Mouse (Mus musculus) MEL (cell line): ENCODE measurements around the gene Gm29776. TPM values are rescaled to one million over a fixed set of nuclear protein-coding genes. Genes with fewer than 3 reads are reported as not detected.

Source experiments
- DNase-seq: peaks from one replicate; pipeline ENCODE4 v3.0.0; 2011; ENCODE audit warnings: low read depth, low spot score
- H3K27ac ChIP-seq: 2 replicates; pipeline ENCODE4 v1.5.1; 2012; ENCODE audit warnings: low read depth, mild to moderate bottlenecking, control low read depth, low read length, moderate library complexity; ENCODE audit not compliant: control insufficient read depth
- H3K27me3 ChIP-seq, 2 experiments: fragments of 150-350 bp in 1 of 2; sonication (generic) in 1 of 2; 2 replicates each; pipeline ENCODE4 v1.6.1; 2012; ENCODE audit warnings: low read length in 2 of 2, mild to moderate bottlenecking in 2 of 2, improper control_type of control experiment in 1 of 2, moderate library complexity in 1 of 2; ENCODE audit not compliant: insufficient read depth in 2 of 2, control insufficient read depth in 1 of 2
- H3K36me3 ChIP-seq, 2 experiments: 2 replicates each; pipeline ENCODE4 v1.6.1; 2012 to 2014; ENCODE audit warnings: low read length in 2 of 2, improper control_type of control experiment in 1 of 2, inconsistent platforms in 1 of 2, mild to moderate bottlenecking in 1 of 2; ENCODE audit not compliant: insufficient read depth in 2 of 2, control insufficient read depth in 1 of 2
- H3K4me1 ChIP-seq, 2 experiments: fragments of 150-350 bp in 1 of 2; sonication (generic) in 1 of 2; 2 replicates each; pipeline ENCODE4 v1.6.1; 2012; ENCODE audit warnings: low read length in 2 of 2, improper control_type of control experiment in 1 of 2, mild to moderate bottlenecking in 1 of 2; ENCODE audit not compliant: insufficient read depth in 2 of 2, control insufficient read depth in 1 of 2
- H3K4me3 ChIP-seq, 2 experiments: fragments of 150-350 bp in 1 of 2; sonication (generic) in 1 of 2; 2 replicates each; pipeline ENCODE4 v1.5.1; 2012; ENCODE audit warnings: low read depth in 2 of 2, low read length in 2 of 2, mild to moderate bottlenecking in 2 of 2, moderate library complexity in 2 of 2, control low read depth in 1 of 2, improper control_type of control experiment in 1 of 2; ENCODE audit not compliant: control insufficient read depth in 1 of 2, insufficient read depth in 1 of 2
- H3K79me2 ChIP-seq: 2 replicates; pipeline ENCODE4 v1.6.1; 2012; ENCODE audit warnings: mild to moderate bottlenecking, low read length, moderate library complexity; ENCODE audit not compliant: control insufficient read depth, poor library complexity, insufficient read depth
- H3K9ac ChIP-seq: 2 replicates; pipeline ENCODE4 v1.6.1; 2012; ENCODE audit warnings: low read depth, mild to moderate bottlenecking, control low read depth, low read length, moderate library complexity; ENCODE audit not compliant: control insufficient read depth, poor library complexity, severe bottlenecking
- H3K9me3 ChIP-seq: fragments of 150-350 bp; sonication (generic); replicated peaks from 2 replicates; pipeline ENCODE4 v1.6.1; 2012; ENCODE audit warnings: mild to moderate bottlenecking, low read length, improper control_type of control experiment, moderate library complexity; ENCODE audit not compliant: insufficient read depth
- BHLHE40 ChIP-seq: IDR thresholded peaks from 2 replicates; pipeline ENCODE4 v1.6.1; 2012; ENCODE audit warnings: low read depth, mild to moderate bottlenecking, inconsistent platforms, low read length, improper control_type of control experiment, borderline replicate concordance
- MAFK ChIP-seq: IDR thresholded peaks from 2 replicates; pipeline ENCODE4 v1.6.1; 2011; ENCODE audit warnings: low read depth, mild to moderate bottlenecking, low read length, improper control_type of control experiment, borderline replicate concordance
- MAX ChIP-seq: IDR thresholded peaks from 2 replicates; pipeline ENCODE4 v1.6.1; 2011; ENCODE audit warnings: low read length, improper control_type of control experiment
- MAZ ChIP-seq: IDR thresholded peaks from 2 replicates; pipeline ENCODE4 v1.6.1; 2012; ENCODE audit warnings: low read depth, mild to moderate bottlenecking, inconsistent platforms, low read length, improper control_type of control experiment
- NRF1 ChIP-seq: IDR thresholded peaks from 2 replicates; pipeline ENCODE4 v1.6.1; 2014; ENCODE audit warnings: low read depth, mild to moderate bottlenecking, inconsistent platforms, low read length, improper control_type of control experiment, moderate library complexity; ENCODE audit not compliant: poor library complexity, insufficient read depth, severe bottlenecking
- RCOR1 ChIP-seq: IDR thresholded peaks from 2 replicates; pipeline ENCODE4 v1.6.1; 2012; ENCODE audit warnings: low read depth, mild to moderate bottlenecking, inconsistent platforms, low read length, improper control_type of control experiment
- SIN3A ChIP-seq: IDR thresholded peaks from 2 replicates; pipeline ENCODE4 v1.6.1; 2012; ENCODE audit warnings: low read length, improper control_type of control experiment, inconsistent platforms
- TAL1 ChIP-seq: IDR thresholded peaks from 2 replicates; pipeline ENCODE4 v1.6.1; 2012; ENCODE audit warnings: mild to moderate bottlenecking, inconsistent platforms, low read length, moderate library complexity, mixed read lengths
- TCF12 ChIP-seq: IDR thresholded peaks from 2 replicates; pipeline ENCODE4 v1.6.1; 2014; ENCODE audit warnings: low read depth, mild to moderate bottlenecking, inconsistent platforms, low read length, improper control_type of control experiment, moderate library complexity
- polyA plus RNA-seq, 2 experiments: library from polyadenylated mRNA; stranded (reverse) in 1 of 2; unstranded in 1 of 2; fragments of >175 nt in 1 of 2; fragments of >200 nt in 1 of 2; gene quantifications; 2 replicates each; pipeline versions ENCODE4 v1.2.1 to v1.2.4; 2012; ENCODE audit warnings: low replicate concordance in 2 of 2, low read depth in 1 of 2; ENCODE audit not compliant: insufficient read length in 2 of 2, insufficient read depth in 1 of 2, missing spikeins in 1 of 2
- total RNA-seq: library from RNA; depleted of rRNA; stranded (reverse); fragments of 300-350 nt; gene quantifications from 2 replicates; pipeline ENCODE4 v1.2.3, GENCODE M21; 2012; rRNA removed

Gene Gm29776
- total and polyA plus RNA-seq, 3 experiments: not detected

DNA sequence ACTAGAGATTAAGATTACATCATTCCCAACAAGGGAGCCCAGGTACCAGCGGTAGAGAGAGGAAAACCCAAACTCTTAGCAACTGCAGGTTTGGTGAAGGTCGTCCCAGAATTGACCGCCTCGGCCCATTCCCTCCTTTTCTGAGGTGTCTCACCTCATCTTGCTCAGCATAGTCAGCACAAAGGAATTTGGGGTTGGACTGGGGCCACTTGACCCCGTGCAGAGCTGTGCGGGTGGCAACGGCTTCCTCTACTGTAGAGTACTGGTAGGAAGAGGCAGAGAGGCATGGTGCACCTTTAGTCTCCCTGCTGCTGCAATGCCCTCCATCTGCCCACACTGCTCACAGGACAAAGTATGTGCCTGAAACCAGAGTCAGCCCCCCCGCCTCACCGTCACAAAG lies 54.3 kb downstream of the Gm29776 start (continued):
- TF ChIP-seq MAX (no peak), SIN3A (no peak)

GRCm38 (mm10) chr14:54643011-54643410 lies 55.6 kb downstream of the Gm29776 start:
- no peak overlapping the region for H3K9ac ChIP-seq
- H3K36me3 ChIP-seq: peaks cover 3 to 6% of the 10 kb centered on the region in 2 experiments; a peak in 3 of 4 replicates
- TF ChIP-seq TAL1: no peak
- no peak for TF ChIP-seq RCOR1
- no peak for TF ChIP-seq MAZ
- no peak for TF ChIP-seq NRF1
- TF ChIP-seq TCF12: peak; percentile 10; the same call in 1 of the 2 replicates
- no peak for TF ChIP-seq MAFK
- no peak for TF ChIP-seq BHLHE40
- TF ChIP-seq, all 39 proteins: peak for 1
- H3K79me2 ChIP-seq: no peaks in the 10 kb centered on the region; the same call in 1 of the 2 replicates
- no peaks in the 10 kb centered on the region for H3K27me3 ChIP-seq
- peak; percentile 38 for DNase-seq
- H3K4me3 ChIP-seq: no peak overlapping the region
- peak overlapping the region; percentile 44 for H3K27ac ChIP-seq
- H3K9me3 ChIP-seq: no peaks in the 10 kb centered on the region
- peaks cover 4 to 6% of the 10 kb centered on the region in 2 experiments; a peak in 3 of 4 replicates for H3K4me1 ChIP-seq

Other genes starting within 250 kb of the Gm29776 start
- 53.6 and 55.4 TPM in 2 replicates for gene Lrp10, start 234.7 kb downstream of the Gm29776 start, total RNA-seq
- 100 to 1,000 TPM in 1 of 2 experiments, not detected in 1; 110 TPM for gene Lrp10, start 234.7 kb downstream of the Gm29776 start, polyA plus RNA-seq
- gene Rem2, start 222.7 kb downstream of the Gm29776 start, total RNA-seq: 28.6 and 38.8 TPM in 2 replicates
- gene Rem2, start 222.7 kb downstream of the Gm29776 start, polyA plus RNA-seq: 1 to 10 TPM in 1 of 2 experiments, not detected in 1; 4.8 TPM
- 170 and 192 TPM in 2 replicates for gene Prmt5, start 181.3 kb downstream of the Gm29776 start, total RNA-seq
- 100 to 1,000 TPM in 1 of 2 experiments, not detected in 1; 167 TPM for gene Prmt5, start 181.3 kb downstream of the Gm29776 start, polyA plus RNA-seq
- 39.2 and 47.5 TPM in 2 replicates for gene Haus4, start 144.2 kb downstream of the Gm29776 start, total RNA-seq
- 10 to 100 TPM in 1 of 2 experiments, not detected in 1; 73.4 TPM for gene Haus4, start 144.2 kb downstream of the Gm29776 start, polyA plus RNA-seq
- 0.07 and 0.08 TPM in 2 replicates for gene Ajuba, start 121.3 kb downstream of the Gm29776 start, total RNA-seq
- under 1 TPM in 1 of 2 experiments, not detected in 1; 0.08 TPM for gene Ajuba, start 121.3 kb downstream of the Gm29776 start, polyA plus RNA-seq
- gene 4931414P19Rik, start 92.8 kb downstream of the Gm29776 start, total RNA-seq: 1.9 and 2.1 TPM in 2 replicates
- 1 to 10 TPM in 1 of 2 experiments, not detected in 1; 4.8 TPM for gene 4931414P19Rik, start 92.8 kb downstream of the Gm29776 start, polyA plus RNA-seq
- 305 and 327 TPM in 2 replicates for gene Psmb5, start 80.8 kb downstream of the Gm29776 start, total RNA-seq
- gene Psmb5, start 80.8 kb downstream of the Gm29776 start, polyA plus RNA-seq: 100 to 1,000 TPM; 318 to 546 TPM
- not detected in 2 replicates for gene Psmb11, start 77.4 kb downstream of the Gm29776 start, total RNA-seq
- under 1 TPM in 1 of 2 experiments, not detected in 1; 0.06 TPM for gene Psmb11, start 77.4 kb downstream of the Gm29776 start, polyA plus RNA-seq
- gene Gm17606, start 57.9 kb downstream of the Gm29776 start, total RNA-seq: not detected in 2 replicates
- gene Gm17606, start 57.9 kb downstream of the Gm29776 start, polyA plus RNA-seq: under 1 TPM in 1 of 2 experiments, not detected in 1; 0.99 TPM
- 0.89 and 0.92 TPM in 2 replicates for gene Cdh24, start 57.5 kb downstream of the Gm29776 start, total RNA-seq
- gene Cdh24, start 57.5 kb downstream of the Gm29776 start, polyA plus RNA-seq: 1 to 10 TPM in 1 of 2 experiments, not detected in 1; 5.8 TPM
- 44.2 and 47.0 TPM in 2 replicates for gene 1700123O20Rik, start 12.6 kb downstream of the Gm29776 start, total RNA-seq
- gene 1700123O20Rik, start 12.6 kb downstream of the Gm29776 start, polyA plus RNA-seq: 10 to 100 TPM in 1 of 2 experiments, not detected in 1; 72.8 TPM
- gene Acin1, start 11.9 kb downstream of the Gm29776 start, total RNA-seq: 110 and 115 TPM in 2 replicates
- gene Acin1, start 11.9 kb downstream of the Gm29776 start, polyA plus RNA-seq: 100 to 1,000 TPM; 103 to 248 TPM
- gene Cebpe, start 13.3 kb upstream of the Gm29776 start, total RNA-seq: not detected in 2 replicates
- under 1 TPM in 1 of 2 experiments, not detected in 1; 0.32 TPM for gene Cebpe, start 13.3 kb upstream of the Gm29776 start, polyA plus RNA-seq
- 0.07 and 0.08 TPM in 2 replicates for gene Slc7a8, start 83.1 kb upstream of the Gm29776 start, total RNA-seq
- gene Slc7a8, start 83.1 kb upstream of the Gm29776 start, polyA plus RNA-seq: under 1 TPM in 1 of 2 experiments, not detected in 1; 0.29 TPM
- gene Rnf212b, start 115.3 kb upstream of the Gm29776 start, total RNA-seq: not detected in 2 replicates
- gene Rnf212b, start 115.3 kb upstream of the Gm29776 start, polyA plus RNA-seq: not detected
- 4.7 and 4.9 TPM in 2 replicates for gene Homez, start 172.1 kb upstream of the Gm29776 start, total RNA-seq
- gene Homez, start 172.1 kb upstream of the Gm29776 start, polyA plus RNA-seq: 1 to 10 TPM in 1 of 2 experiments, not detected in 1; 8.5 TPM
- 0.56 and 0.73 TPM in 2 replicates for gene Ppp1r3e, start 178.7 kb upstream of the Gm29776 start, total RNA-seq
- gene Ppp1r3e, start 178.7 kb upstream of the Gm29776 start, polyA plus RNA-seq: 1 to 10 TPM in 1 of 2 experiments, not detected in 1; 1.2 TPM
- 10.5 and 12.5 TPM in 2 replicates for gene Bcl2l2, start 184.5 kb upstream of the Gm29776 start, total RNA-seq
- 10 to 100 TPM in 1 of 2 experiments, not detected in 1; 18.8 TPM for gene Bcl2l2, start 184.5 kb upstream of the Gm29776 start, polyA plus RNA-seq
- 0.58 and 0.88 TPM in 2 replicates for gene Gm20521, start 184.6 kb upstream of the Gm29776 start, total RNA-seq
- gene Gm20521, start 184.6 kb upstream of the Gm29776 start, polyA plus RNA-seq: 1 to 10 TPM in 1 of 2 experiments, not detected in 1; 3.4 TPM
- 82.3 and 85.8 TPM in 2 replicates for gene Pabpn1, start 193.7 kb upstream of the Gm29776 start, total RNA-seq
- gene Pabpn1, start 193.7 kb upstream of the Gm29776 start, polyA plus RNA-seq: 100 to 1,000 TPM in 1 of 2 experiments, not detected in 1; 393 TPM
- 0.13 and 0.31 TPM in 2 replicates for gene Slc22a17, start 214.3 kb upstream of the Gm29776 start, total RNA-seq
- gene Slc22a17, start 214.3 kb upstream of the Gm29776 start, polyA plus RNA-seq: 1 to 10 TPM in 1 of 2 experiments, not detected in 1; 1.1 TPM
- gene Efs, start 227.3 kb upstream of the Gm29776 start, total RNA-seq: not detected in 2 replicates
- not detected for gene Efs, start 227.3 kb upstream of the Gm29776 start, polyA plus RNA-seq
- not detected in 2 replicates for gene Il25, start 233.9 kb upstream of the Gm29776 start, total RNA-seq
- gene Il25, start 233.9 kb upstream of the Gm29776 start, polyA plus RNA-seq: not detected
- gene Cmtm5, start 237.4 kb upstream of the Gm29776 start, total RNA-seq: not detected in 2 replicates
- gene Cmtm5, start 237.4 kb upstream of the Gm29776 start, polyA plus RNA-seq: not detected